Mouse (Mus musculus): ENCODE results near the gene Thsd4.
"Not testable (repeated sequence)": the region's sequence is repeated elsewhere in the genome, so short reads cannot be mapped to it uniquely, and the experiment has no call there.

The Thsd4 gene

GRCm38 (mm10) chr9:59958115-59958514, 563.7 kb downstream of the Thsd4 start:
- DNase-seq = not testable (repeated sequence)

GRCm38 (mm10) chr9:59956496-59956895, 565.4 kb downstream of the Thsd4 start:
- no peak for DNase-seq

DNA sequence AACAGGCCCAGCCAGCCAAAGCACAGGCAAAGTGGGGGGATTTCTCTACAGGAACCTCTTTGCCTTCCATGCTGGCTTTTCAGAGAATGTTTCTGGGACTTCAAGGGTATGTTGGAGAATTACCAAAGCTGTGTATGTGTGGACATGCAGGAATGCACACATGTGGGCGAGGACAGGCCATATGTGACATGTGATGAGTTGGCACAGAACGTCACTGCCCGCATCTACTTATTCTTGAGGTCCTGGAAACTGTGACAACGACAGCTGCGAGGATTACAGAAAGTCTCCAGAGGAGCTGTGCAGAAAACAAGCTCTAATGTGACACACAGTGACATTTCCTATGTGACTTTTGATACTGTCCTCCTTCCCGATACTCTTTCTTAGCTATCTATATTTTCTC, 566.2 kb downstream of the Thsd4 start:
- no peak for DNase-seq

DNA sequence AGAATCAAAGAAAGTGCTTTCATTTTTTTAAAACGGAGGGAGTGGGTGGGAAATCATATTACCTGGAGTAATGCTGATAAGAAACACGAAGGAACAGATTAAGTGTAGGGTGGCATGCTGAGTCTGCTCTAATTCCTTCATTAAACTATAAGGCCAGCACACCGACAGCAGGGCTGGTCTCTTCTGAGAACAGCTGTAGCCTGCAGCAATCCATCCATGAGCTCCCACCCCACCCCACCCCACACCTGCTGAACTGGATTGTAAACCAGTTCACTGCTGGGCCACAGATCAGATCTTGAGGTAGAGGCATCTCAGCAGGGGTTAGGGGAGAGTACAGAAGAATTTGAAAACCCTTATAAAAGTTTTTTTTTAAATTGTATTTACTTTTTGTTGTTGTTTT, 566.6 kb downstream of the Thsd4 start:
- no peak for DNase-seq

DNA sequence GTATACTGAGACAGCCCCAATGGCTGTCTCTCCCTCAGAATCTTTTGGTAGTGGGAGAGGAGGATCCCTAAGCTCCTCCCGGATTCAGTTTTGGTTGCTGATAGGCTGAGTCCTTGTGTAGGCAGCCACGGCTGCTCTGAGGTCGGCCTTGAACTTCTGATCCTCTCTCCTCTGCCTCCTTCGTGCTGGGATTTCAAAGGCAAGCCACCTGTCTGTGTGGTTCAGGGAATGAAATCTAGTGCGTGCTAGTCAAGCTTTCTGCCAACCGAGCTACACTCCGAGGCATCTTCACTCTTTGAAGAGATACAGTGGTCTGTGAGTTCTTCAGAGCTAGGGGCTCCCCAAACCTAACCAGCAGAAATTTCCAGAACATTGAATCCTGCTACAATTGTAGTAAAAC, 568.3 kb downstream of the Thsd4 start:
- no peak for DNase-seq

DNA sequence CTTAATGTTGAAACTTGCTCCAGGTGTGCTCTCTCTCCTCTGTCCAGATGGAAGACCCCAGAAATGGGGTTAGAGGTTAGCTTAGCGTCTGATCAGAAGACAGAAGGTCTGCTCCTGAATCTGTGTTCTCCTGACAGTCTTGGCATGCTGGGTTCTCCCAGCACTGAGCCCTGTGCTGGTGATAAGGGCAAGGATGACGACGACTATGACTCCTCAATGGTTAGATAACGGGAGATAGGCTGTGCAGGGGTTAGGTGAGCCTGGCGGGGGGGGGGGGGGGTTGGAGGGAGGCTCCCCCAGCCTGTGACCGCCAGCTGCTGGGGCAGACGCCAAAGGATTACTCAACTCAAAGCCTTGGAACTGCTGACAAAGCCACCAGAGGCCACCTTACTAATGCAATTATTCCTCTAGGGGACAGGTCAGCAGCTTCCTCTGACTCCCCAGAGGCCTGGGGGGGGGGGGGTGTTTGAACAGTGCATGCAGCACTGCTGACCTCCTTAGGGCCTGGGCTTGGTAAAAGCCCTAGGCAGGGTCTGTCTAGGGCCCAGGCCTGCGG, 569.3 kb downstream of the Thsd4 start:
- peak; percentile 86 for DNase-seq

DNA sequence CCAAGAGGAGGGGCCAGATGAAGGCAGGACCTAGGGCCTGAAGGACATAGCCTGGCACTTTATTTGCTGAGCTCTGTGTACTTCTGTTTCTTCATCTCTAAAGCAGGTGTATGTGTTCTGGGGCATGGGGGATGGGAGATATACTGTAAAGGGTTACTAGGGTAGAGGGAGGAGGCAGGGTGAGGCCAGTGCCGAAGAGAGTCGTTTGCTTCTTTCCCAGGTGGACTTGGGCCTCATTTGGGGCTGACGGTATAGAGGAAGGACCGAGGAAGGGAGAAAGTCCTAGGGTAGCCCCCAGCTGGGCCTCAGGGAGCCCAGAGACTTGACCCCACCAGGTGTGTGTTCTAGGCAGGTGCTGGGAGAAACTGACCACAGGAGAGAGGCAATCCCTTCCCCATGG, 569.9 kb downstream of the Thsd4 start:
- no peak for DNase-seq

DNA sequence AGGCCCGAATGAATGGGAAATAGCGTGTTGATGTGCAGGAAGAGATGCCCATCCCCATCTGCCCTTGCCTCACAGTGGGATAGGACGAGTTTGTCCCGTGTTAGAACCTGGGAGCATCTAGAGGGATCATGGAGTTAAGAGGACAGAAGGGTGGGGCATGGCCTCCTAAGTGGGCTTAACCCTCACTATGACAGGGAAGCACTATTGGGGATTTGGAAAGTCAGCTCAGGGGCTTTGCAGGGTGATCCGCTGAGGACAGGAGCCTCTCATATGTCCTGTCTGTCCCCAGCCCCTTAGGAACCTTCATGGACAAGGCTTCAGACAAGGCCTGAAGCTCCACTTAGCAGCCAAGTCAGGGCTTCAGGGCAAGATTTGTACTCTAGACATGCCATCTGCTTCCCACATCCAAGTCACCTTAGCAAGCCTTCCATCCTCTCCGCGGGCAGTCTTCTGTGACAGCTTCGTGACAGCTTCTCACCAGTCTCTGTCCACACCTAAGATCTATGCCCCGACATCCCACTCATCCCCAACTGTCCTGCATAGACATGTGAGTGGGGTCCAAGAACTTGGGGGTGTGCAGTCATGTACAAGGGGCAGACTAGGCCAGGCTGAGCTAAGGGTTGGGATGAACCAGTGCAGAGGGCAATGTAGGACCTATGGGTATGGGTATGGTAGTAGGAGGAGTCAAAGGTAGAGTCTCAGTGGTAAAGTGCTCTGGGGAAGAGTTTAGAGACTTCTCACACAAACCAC, 570.7 kb downstream of the Thsd4 start:
- peak; percentile 77 for DNase-seq

GRCm38 (mm10) chr9:59949981-59950380, 571.9 kb downstream of the Thsd4 start:
- peak; percentile 44 for DNase-seq

- DNase-seq = no peak
Observed at GRCm38 (mm10) chr9:59949511-59949910, 572.3 kb downstream of the Thsd4 start.

DNA sequence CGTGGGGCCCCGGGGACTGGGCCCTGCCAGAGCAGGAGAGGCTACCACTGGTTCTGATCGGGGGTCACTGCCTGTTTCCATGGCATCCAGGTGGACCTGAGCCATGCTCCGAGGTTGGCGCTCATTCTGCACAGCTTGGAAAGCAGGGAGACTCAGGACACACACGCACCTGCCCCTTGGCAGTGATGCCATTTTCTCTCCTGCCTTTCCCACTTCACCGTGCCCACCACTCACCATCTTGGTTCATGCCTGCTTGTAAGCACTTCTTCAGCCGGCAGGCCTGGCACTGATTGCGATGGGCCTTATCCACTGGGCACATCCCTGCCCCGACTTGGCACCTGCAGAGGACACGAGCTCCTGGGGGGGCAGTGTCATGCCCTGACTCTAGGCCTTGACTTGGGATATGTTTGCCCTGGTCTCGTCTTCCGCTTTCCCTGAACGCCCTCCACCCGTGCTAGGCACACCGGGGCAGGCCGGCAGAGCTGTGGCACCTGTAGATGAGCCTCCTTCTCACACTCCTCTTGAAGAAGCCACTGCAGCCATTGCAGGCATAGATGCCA, 573.1 kb downstream of the Thsd4 start:
- DNase-seq = no peak

GRCm38 (mm10) chr9:59948226-59948625, 573.6 kb downstream of the Thsd4 start:
- no peak for DNase-seq

GRCm38 (mm10) chr9:59947271-59947670, 574.6 kb downstream of the Thsd4 start:
- DNase-seq = no peak

DNA sequence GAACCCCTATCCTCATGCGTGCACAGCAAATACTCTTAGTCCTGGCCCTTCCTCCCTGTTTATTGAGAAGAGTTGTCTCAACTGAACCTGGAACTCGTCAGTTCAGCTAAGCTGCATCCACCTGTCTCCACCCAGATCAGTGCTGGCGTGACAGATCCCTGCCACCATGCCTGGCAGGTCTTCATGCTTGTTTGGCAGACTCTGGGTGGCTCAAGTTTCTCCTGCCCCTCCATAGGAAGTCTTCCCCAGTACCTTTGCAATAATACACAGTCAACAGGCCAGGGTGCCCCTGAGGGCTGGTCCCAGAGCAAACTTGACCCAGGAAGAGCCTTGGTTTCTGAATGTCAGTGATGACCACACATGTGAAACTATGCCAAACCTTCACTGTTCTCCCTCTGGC, 576.6 kb downstream of the Thsd4 start:
- DNase-seq = no peak

DNA sequence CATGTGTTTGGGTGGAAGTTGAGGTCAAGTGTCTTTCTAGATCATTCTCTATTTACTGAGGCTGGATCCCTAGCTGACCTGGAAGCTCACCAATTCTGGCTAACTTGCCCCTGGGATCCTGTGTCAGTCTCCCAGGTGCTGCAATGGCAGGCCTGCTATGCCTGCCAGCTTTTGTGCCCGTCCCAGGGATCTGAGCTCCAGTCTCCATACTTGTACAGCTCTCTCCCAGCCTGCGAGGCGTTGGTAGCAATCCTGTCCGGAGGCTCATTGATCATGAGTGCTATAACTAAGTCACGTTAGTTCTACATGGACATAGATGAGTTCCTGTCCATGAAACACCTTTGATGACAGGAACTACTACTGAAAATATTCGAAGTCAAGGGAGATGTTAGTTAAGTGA, 578.0 kb downstream of the Thsd4 start:
- no peak for DNase-seq

DNA sequence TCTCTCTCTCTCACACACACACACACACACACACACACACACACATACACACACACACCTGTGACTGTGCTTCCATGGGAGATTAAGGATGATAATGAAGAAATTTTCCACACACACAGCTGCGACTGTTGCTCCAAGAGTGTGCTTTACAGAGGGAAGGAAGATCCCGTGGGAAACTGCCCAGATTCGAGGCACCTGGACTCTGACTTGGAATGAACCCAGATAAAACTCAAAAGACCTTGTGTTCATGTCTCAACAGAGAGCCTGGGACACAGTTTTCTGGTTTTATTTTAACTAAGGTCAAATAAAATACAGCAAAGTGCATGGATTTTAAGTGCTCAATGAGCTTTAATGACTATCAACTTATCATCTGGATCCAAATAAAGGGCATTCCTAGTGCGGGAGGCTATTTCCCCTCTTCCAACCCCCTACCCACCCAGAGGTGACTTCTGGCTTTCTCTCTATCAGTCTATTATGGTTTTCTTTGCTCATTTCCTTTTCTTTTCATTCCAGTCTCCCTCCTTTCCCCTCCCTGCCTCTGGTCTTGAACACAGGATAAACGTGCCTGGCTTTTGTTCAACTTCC, 579.3 kb downstream of the Thsd4 start:
- DNase-seq = no peak

DNA sequence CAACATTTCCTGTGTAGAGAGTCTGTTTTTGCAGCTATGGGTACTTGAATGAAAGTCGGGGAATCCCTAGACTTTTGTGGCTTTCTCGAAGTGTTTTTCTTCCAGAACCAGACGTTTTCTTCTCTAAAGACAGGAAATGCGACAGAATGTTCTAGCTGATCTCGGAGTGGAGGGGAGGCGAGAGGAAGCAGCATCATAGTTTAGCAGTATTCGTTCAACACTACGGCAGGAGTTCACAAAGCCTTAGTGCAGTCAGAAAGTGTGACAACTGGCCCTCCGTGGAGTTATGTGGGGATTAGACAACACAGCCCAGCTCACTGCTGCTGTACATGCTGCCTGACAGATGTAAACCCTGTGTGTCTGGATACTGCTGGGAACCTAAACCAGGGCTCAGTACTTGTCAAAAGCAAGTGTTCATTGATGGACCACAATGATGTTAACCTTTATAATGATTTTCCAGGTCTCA, 579.9 kb downstream of the Thsd4 start:
- DNase-seq = no peak

DNA sequence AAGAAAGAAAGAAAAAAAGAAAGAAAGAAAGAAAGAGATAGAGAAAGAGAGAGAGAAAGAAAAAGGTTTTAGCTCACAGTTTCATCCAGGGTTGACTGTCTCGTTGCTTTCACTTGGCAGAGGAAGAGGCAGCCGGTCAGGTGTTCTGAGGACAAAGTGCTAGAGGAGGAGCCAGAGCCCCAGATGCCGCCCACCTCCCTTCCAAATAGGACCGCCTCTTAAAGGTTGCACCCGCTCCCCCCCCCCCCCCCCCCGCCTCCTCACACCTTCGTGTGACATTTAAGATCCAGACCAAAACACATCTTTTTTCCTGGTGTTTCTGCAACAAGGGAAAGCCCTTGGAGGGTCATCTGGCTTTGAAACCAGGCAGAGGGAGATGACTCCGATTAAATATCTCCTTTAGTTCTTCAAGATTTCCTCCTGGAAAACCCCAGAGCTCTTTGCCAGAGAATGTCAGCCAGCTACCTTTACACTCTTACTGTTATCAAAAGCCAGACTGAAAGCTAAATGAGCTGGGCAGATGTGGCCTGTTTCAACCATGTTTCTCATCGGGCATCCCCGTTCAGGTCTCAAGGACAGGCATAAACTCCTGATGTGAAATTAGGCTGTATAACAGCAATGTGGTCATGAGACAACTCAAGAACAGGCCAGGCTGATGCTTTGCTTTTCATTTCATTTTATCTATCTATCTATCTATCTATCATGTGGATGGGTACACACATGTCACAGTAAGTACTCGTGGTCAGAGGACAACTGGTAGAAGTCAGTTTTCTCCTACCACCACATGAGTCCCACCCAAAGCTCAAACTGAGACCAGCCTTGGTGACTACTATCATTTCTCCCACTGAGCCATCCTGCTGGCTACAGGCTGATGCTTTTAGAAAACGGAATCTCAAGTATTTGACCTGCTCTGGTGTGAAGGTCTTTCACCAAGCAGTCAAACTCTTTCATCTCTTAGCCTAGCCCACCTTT, 580.6 kb downstream of the Thsd4 start:
- DNase-seq = no peak

DNA sequence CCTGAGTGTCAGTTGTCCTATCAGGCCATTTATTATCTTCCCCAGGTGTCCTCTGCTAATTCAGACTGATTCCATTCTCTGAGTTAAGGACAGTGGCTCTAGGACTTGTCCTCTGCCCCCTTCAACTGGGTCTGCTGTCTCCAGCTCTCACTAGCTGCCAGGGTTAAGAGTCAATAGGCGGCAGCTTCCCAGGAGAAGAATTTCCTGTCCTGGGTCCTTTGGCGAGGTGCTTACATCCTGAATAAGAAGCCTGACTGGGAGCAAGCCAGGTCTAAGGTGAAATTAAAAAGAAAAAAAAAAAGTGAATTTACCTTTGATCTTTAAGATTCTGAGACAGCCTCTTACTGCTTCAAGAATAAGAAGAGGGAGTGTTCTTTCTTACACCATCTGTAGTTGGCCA, 582.2 kb downstream of the Thsd4 start:
- DNase-seq = no peak

DNA sequence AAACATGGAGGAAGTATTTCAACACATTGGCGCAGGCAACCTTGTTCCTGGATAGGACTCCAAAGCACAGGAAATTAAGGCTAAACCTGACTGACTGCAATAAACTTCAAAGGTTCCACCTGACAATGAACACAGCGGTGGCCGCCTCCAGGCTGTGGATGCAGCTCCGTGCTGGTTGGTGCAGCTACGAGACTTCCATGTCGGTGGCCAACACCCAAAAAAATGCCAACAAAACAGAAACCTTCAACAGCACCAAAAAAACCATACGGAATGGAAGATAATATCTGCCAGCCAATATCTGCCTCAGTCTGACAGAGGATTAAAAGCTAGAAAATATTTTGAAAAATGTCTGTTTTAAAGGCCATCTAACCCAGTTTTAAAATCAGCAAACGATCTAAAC, 583.3 kb downstream of the Thsd4 start:
- no peak for DNase-seq

GRCm38 (mm10) chr9:59935866-59936265, 586.0 kb downstream of the Thsd4 start:
- not testable (repeated sequence) for DNase-seq

DNA sequence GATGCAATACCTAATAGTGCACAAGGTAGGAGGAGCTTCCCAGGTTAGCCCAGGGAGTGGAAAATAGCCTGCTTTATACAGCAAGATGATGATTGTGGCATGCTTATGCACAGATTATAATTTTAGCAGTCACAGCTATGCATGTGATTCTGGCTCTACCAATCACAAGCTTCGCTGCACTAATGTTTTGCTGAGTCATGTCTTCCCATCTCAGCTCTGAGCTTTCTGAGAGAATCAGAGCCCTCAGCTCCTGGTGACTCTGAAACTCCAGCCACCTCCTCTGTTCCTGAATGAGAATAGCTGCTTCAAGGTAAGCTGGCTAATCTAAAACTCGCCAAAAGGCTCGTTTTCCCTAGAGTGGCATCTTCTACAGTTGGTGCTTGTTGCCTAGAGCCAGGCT, 591.6 kb downstream of the Thsd4 start:
- no peak for DNase-seq

All from retina, postnatal 1 day (tissue).